Mouse (Mus musculus) liver, adult (tissue): Measurements from ENCODE around the gene Usp36.

Experiments used
- GATA4 ChIP-seq: IDR thresholded peaks from 2 replicates; pipeline ENCODE4 v1.6.1; 2014; ENCODE audit warnings: mild to moderate bottlenecking, low read length; ENCODE audit not compliant: insufficient replicate concordance

The Usp36 gene

DNA sequence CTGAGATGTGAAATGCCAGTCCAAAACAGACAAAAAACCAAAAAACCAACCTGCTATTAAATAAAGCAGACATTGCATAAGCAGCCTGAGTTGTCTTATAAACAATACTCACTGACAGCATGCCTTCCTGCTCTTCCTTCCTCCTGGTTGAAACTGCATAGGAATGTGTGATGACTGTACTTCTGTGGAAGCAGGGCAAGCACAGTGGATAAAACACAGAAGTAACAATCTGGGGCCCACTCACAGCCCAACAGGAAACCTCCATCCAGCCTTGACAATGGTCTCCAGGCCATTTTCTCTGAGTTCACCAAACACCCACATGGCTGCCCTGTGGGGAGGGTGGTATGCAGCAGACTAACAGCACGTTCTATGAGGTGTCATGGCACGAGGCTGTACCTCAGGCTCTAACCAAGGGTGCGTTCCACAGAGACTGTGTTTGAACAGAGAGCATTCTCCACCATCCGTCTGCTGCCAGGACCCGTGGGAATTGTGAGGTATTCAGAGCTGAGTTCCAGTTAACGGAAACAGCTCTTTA is 67.6 kb downstream of the Usp36 start:
- no peak for TF ChIP-seq GATA4

DNA sequence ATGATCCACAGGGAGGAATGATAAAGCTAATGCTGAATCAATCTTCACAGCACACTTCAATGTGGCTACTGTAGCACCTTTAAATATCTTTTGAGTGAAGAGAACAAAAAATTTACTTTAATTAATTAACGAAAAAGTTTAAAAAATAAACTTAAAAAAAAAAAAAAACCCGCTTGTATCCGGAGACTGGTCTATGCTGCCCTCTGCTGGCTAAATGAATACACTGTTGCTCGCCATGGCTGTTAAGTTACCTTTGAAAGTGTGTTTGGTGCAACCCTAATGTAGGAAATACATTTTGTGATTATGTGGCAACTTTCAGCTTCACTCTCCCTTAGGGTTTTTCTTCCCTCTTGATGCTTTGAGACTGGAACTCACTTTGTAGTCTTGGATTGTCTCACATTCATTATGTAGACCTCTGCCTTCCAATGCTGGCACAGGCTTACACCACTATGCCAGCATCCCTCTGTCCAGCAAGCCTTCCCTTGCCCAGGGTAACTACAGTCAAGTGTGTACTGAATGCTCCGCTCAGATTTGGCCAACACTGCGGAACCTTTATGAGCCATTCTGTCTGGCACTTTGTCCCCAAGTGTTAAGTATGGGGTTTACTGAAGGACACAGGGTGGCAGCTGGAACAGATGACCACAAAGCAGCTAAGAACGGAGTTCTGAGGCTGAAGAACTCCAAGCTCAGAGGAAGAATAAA is 69.3 kb downstream of the Usp36 start:
- no peak for TF ChIP-seq GATA4

DNA sequence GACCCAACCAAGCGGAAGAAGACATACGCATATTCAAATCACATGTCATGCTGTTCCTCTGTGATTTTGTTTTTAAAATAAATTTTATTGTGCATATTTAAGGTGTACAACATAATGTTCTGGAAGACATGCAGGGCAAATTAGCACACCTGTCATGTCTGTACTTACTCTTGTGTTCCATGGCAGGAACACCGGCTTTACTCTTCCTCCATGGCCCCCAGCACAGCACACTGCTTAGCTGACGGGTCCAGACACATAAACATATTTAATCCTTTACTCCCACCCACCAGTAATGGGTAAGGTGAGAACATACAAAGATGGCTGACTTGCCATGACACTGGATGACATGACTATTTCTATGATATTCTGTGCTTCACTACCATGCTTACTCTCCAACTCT is 71.0 kb downstream of the Usp36 start:
- TF ChIP-seq GATA4: no peak

DNA sequence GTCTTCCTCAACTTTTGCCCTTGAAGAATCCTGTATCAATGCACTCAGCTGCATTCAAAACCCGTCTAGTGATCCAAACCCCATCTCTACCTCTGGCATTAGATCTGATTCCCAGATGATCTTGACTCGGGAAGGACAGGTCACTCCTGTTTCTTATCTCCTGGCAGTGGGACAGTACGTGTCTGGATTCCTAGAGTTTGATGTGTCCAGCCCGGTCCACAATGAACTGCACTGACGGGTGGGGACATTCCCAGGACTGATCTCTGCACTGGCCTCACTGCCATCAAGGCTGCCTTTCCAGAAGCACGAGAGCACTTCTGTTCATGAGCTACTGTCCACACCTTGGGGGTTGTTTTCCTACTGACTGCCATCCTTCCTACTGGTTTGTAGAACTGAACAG is 73.6 kb downstream of the Usp36 start:
- peak; percentile 37; the same call in 1 of the 2 replicates for TF ChIP-seq GATA4

DNA sequence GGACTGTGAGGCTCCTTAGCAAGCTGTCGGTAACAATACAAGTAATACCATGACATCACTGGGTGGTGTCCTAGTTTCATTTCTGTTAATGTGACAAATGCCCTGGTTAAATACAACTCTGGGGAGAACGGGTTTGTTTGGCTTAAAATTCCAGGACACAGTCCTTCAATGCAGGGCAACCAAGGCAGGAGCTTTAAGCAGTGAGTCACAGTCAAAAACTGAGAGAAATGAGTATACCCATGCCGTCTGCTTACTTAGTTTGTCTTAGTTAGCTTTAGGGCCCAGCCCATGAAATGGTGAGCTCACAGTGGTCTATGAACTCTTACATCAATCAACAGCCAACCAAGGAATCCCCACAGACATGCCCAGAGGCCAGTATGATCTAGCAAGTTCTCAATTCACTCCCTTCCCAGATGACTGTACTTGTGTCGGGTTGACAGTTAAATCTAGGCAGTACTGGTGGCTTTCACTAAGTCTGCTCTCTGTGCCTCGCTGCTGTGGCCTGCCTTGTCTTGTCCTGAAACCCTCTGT is 74.1 kb downstream of the Usp36 start:
- no peak for TF ChIP-seq GATA4

DNA sequence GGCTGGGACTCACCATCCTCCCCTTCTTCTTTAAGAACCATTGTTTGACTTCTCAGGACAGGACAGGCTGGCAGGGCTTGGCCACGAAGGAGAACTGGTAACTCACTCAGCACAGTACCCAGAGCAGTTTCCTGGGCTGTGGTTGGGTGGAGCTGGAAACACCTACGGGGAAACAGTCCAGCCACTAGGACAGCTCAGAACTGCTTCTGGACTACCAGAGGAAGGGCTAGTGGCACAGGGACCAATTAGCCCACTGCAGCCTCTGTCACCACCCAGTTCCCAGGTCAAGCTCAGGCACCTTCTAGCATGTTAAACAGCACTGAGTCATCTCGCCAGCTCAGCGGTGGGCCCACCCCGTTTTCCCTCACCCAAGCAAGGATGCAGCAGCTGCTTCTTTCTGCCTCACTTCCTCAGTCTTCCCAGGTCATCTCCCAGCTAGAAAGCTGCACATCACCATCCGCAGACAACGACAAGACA is 77.4 kb downstream of the Usp36 start:
- TF ChIP-seq GATA4: no peak

DNA sequence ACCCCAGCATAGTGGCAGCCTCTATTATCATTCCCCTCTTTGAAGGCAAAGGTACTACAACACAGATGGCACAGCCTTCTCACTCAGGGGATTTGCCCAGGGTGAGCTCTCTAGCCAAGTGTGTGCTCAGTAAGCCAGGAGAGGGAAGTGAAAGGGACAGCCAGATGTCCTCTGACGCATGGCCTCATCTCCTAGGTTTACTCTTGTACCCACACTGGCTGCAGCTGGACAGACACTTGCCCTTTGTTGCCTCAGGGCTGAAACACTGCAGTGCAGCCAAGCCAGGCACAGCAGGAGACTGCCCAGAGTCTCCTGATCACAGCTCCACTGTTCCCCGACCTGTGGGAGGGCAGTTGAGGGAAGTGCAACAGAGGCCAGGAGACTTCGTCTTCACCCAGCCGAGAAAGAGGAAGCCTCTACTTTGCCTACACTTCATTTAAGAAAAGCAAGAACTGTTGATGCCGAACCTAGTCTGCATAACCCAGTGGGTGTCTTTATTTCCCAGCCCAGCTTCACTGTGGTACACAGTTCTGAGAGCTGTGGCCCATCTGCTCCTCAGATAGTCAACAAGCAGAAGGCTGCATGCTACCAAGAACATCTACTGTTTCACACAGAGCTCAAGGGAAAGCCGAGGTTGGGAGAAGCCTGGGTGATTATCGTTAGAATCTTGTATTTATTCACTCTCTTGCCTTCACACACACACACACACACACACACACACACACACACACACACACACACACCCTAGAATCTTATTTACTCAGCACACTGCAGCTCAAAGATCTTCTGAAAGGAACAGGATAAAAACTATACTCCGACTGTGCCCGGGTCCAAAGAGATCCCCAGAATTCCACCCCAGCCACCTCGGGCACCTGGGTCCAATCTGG is 78.1 kb downstream of the Usp36 start:
- TF ChIP-seq GATA4: no peak

DNA sequence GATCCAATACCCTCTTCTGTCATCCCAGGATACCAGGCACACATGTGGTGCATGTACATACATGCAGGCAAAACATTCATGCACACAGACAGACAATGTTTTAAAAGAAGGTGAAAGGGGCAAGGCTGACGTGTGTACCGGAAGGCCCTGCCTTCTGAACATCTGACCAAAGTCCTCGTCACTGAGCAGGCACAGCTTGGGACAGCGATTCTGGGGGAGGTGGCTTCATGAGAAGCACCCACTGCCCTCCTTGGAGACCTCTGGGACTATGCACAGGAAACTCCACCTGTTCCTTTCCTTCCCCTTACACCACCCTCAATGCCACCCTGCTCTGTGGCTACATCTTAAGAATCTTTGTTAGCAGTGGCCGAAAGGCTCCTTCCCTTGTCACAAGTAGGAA is 79.1 kb downstream of the Usp36 start:
- no peak for TF ChIP-seq GATA4

DNA sequence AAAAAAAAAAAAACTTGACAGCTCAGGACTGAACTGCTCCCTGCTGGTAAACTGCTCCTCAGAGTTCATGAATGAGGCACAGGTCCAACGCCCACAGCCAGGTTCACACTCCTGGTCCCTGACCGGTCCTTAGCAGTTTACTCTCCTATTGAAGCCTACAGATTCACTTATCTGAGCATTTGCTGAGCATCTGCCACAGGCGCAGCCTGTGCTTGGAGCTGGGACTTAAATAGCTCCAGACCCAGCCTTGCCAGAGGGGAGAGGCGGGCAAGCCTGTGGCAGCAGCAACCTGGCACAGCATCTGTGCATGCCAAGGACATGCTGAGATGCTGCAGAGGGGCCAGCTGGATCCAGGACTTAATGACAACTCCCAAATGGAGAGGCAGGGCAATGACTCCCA is 79.9 kb downstream of the Usp36 start:
- TF ChIP-seq GATA4: no peak
